Mouse (Mus musculus): Measurements from ENCODE around the gene Smim12. TPM values are rescaled to one million over a fixed set of nuclear protein-coding genes. Genes with fewer than 3 reads are reported as not detected.

Smim12 gene
- total and polyA plus RNA-seq, 2 experiments from 2014 or later, result 26.3 to 50.7 TPM

- Histone ChIP-seq H3K9ac (replicated peaks; ENCODE audit: low read length, poor library complexity, severe bottlenecking) (no peak overlapping the region), H3K4me2 (ENCODE audit: low read depth, low read length, poor library complexity, severe bottlenecking) (no peak overlapping the region), H3K4me3 (ENCODE audit: low read depth, low read length) (no peak overlapping the region), H3K4me1 (ENCODE audit: insufficient read depth, low read length) (peaks cover 11% of the 10 kb centered on the region), H3K27me3 (ENCODE audit: insufficient read depth, low read length) (no peaks in the 10 kb centered on the region), H3K36me3 (ENCODE audit: insufficient read depth, low read length) (0 out of 2 replicates have a peak, but pooled peaks cover 10% of the 10 kb centered on the region), H3K9me3 (ENCODE audit: low read length) (no peaks in the 10 kb centered on the region), H3K27ac (ENCODE audit: low read depth, low read length) (no peak overlapping the region; the same call in 1 of the 2 replicates)
- 25% methylated on average over 17 of the region's 17 CpGs for WGBS
- ATAC-seq (ENCODE audit: low FRiP score) (no peak), DNase-seq (ENCODE audit: low spot score) (peak; percentile 45)
- no peak for TF ChIP-seq CTCF (IDR thresholded peaks at IDR 0.05)
These were observed 16.4 kb upstream of the Smim12 start for GRCm38 (mm10) chr4:127227051-127227673.

- TF ChIP-seq CTCF (IDR thresholded peaks at IDR 0.05), result no peak
- H3K4me1 ChIP-seq (ENCODE audit: insufficient read depth, low read length), result peaks cover 24% of the 10 kb centered on the region
- H3K4me3 ChIP-seq (ENCODE audit: low read depth, low read length), result no peak overlapping the region
- peak overlapping the region; percentile 35 for H3K4me2 ChIP-seq (ENCODE audit: low read depth, low read length, poor library complexity, severe bottlenecking)
- peak; percentile 68 for ATAC-seq (ENCODE audit: low FRiP score)
- peak overlapping the region; percentile 42 for H3K9ac ChIP-seq (replicated peaks; ENCODE audit: low read length, poor library complexity, severe bottlenecking)
- H3K27ac ChIP-seq (ENCODE audit: low read depth, low read length), result peak overlapping the region; percentile 84
- no peaks in the 10 kb centered on the region for H3K9me3 ChIP-seq (ENCODE audit: low read length)
- H3K27me3 ChIP-seq (ENCODE audit: insufficient read depth, low read length), result no peaks in the 10 kb centered on the region
- peaks cover 10% of the 10 kb centered on the region; the same call in 1 of the 2 replicates for H3K36me3 ChIP-seq (ENCODE audit: insufficient read depth, low read length)
- WGBS, result 9% methylated on average over 6 of the region's 6 CpGs
- DNase-seq (ENCODE audit: low spot score), result peak; percentile 94
These were observed 11.6 kb upstream of the Smim12 start for GRCm38 (mm10) chr4:127232028-127232427.

- Histone ChIP-seq H3K27me3 (ENCODE audit: insufficient read depth, low read length) (no peaks in the 10 kb centered on the region), H3K4me2 (ENCODE audit: low read depth, low read length, poor library complexity, severe bottlenecking) (peak overlapping the region; percentile 35; the same call in 1 of the 2 replicates), H3K4me1 (ENCODE audit: insufficient read depth, low read length) (peaks cover 24% of the 10 kb centered on the region), H3K9ac (replicated peaks; ENCODE audit: low read length, poor library complexity, severe bottlenecking) (0 out of 2 replicates have a peak overlapping the region, but pooled peaks have one; percentile 42), H3K27ac (ENCODE audit: low read depth, low read length) (peak overlapping the region; percentile 84), H3K9me3 (ENCODE audit: low read length) (no peaks in the 10 kb centered on the region), H3K4me3 (ENCODE audit: low read depth, low read length) (no peak overlapping the region), H3K36me3 (ENCODE audit: insufficient read depth, low read length) (peaks cover 10% of the 10 kb centered on the region; the same call in 1 of the 2 replicates)
- ATAC-seq (ENCODE audit: low FRiP score) (peak; percentile 44), DNase-seq (ENCODE audit: low spot score) (peak; percentile 90)
- no peak for TF ChIP-seq CTCF (IDR thresholded peaks at IDR 0.05)
- WGBS, result 17% methylated on average over 5 of the region's 5 CpGs
These were observed 11.0 kb upstream of the Smim12 start for GRCm38 (mm10) chr4:127232551-127232950.

GRCm38 (mm10) chr4:127233416-127234125, 10.0 kb upstream of the Smim12 start:
- Histone ChIP-seq H3K4me1 (ENCODE audit: insufficient read depth, low read length) (peaks cover 24% of the 10 kb centered on the region), H3K9ac (replicated peaks; ENCODE audit: low read length, poor library complexity, severe bottlenecking) (no peak overlapping the region), H3K4me3 (ENCODE audit: low read depth, low read length) (no peak overlapping the region), H3K27ac (ENCODE audit: low read depth, low read length) (no peak overlapping the region), H3K9me3 (ENCODE audit: low read length) (no peaks in the 10 kb centered on the region), H3K27me3 (ENCODE audit: insufficient read depth, low read length) (no peaks in the 10 kb centered on the region), H3K4me2 (ENCODE audit: low read depth, low read length, poor library complexity, severe bottlenecking) (no peak overlapping the region), H3K36me3 (ENCODE audit: insufficient read depth, low read length) (peaks cover 7% of the 10 kb centered on the region; the same call in 1 of the 2 replicates)
- ATAC-seq (ENCODE audit: low FRiP score) (no peak), DNase-seq (ENCODE audit: low spot score) (no peak)
- TF ChIP-seq CTCF (IDR thresholded peaks at IDR 0.05), result no peak
- 92% methylated on average over 40 of the region's 40 CpGs for WGBS

- ATAC-seq (ENCODE audit: low FRiP score) (peak; percentile 49), DNase-seq (ENCODE audit: low spot score) (peak; percentile 89)
- Histone ChIP-seq H3K9ac (replicated peaks; ENCODE audit: low read length, poor library complexity, severe bottlenecking) (peak overlapping the region; percentile 65), H3K36me3 (ENCODE audit: insufficient read depth, low read length) (peaks cover 5% of the 10 kb centered on the region; the same call in 1 of the 2 replicates), H3K4me2 (ENCODE audit: low read depth, low read length, poor library complexity, severe bottlenecking) (peak overlapping the region; percentile 70), H3K27me3 (ENCODE audit: insufficient read depth, low read length) (no peaks in the 10 kb centered on the region), H3K9me3 (ENCODE audit: low read length) (no peaks in the 10 kb centered on the region), H3K27ac (ENCODE audit: low read depth, low read length) (peak overlapping the region; percentile 58), H3K4me3 (ENCODE audit: low read depth, low read length) (peak overlapping the region; percentile 38), H3K4me1 (ENCODE audit: insufficient read depth, low read length) (peaks cover 24% of the 10 kb centered on the region)
- peak; percentile 76 for TF ChIP-seq CTCF (IDR thresholded peaks at IDR 0.05)
- WGBS, result 2% methylated on average over 65 of the region's 67 CpGs
These were observed 7.7 kb upstream of the Smim12 start for GRCm38 (mm10) chr4:127235742-127236487.
